Mouse (Mus musculus) G1E (cell line): Measurements from ENCODE around the gene Slitrk2.

Experiments used
- CTCF ChIP-seq: IDR thresholded peaks from 2 replicates; pipeline ENCODE4 v1.5.1; 2012; ENCODE audit warnings: low read depth, low read length, inconsistent platforms, mixed read lengths
- TAL1 ChIP-seq: conservative IDR thresholded peaks from 2 replicates; pipeline ENCODE4 v1.6.1; 2012; ENCODE audit warnings: low read depth, low read length, inconsistent platforms, mixed read lengths

DNA sequence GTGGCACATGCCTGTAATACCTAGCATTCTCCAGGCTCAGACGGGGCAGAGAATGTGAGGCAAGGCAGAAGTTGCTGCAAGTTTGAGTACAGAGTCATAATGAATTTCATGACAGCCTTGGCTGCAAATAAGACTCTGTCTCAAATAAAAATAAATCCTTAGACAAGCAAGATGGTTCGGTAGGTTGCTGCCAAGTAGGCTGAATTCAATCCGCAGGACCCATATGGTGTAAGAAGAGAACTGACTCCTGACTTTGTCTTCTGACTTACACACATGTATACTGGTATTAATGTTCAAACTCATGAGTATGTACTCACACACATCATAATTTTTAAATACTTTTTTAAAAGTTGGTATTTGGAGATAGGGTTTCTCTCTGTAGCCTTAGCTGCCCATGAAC lies 43.6 kb upstream of the Slitrk2 start:
- TF ChIP-seq CTCF = no peak
- no peak for TF ChIP-seq TAL1
